Mouse (Mus musculus) spleen, adult 2 months (tissue): ENCODE results near the gene L3mbtl2.

Experiments
- CTCF ChIP-seq: fragments of 200-500 bp; IDR thresholded peaks from 2 replicates; pipeline ENCODE4 v1.5.1; 2011; ENCODE audit warnings: mild to moderate bottlenecking, inconsistent platforms; ENCODE audit not compliant: insufficient read depth, insufficient read length, insufficient replicate concordance; ENCODE audit errors: extremely low read depth
- POLR2A ChIP-seq: fragments of 200-500 bp; IDR thresholded peaks from 2 replicates; pipeline ENCODE4 v1.6.1; 2011; ENCODE audit warnings: low read depth, low read length, inconsistent platforms

DNA sequence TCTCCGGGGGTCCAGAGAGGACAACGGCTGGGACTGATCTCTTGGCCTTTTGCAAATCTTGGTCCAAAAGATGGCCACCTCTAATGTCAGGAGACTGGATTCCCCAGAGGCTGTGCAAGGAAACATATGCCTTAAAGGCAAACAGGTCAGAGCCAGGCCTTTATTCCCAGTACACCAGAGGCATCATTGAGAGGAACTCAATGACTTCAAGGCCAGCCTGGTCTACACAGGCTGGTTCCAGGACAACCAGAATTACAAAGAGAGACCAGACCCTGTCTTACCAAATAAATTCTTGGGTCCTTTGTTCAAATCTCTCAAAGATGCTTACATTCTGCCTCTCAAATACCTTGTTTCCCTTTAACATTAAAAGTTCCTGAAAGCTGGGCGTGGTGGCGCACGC is 58.7 kb downstream of the L3mbtl2 start:
- TF ChIP-seq CTCF (no peak), POLR2A (no peak)
